10 mouse cellular contexts compared by ENCODE assay signal in genomic region chr3:131656032-131656431, GRCm38 (mm10).
"Had no signal": no experiment of that assay in that cellular context is flagged by ENCODE, and none has a peak within 500 bp of the region (broad histone marks: within the 10 kb centered on the region; RNA-seq: fewer than 3 reads in every experiment).

No protein-coding gene starts in this region.

- H3K4me1 ChIP-seq: midbrain, embryonic 12.5 days had no signal

- H3K9me3 ChIP-seq: limb, embryonic 15.5 days; midbrain, embryonic 12.5 days had no signal

- H3K4me2 ChIP-seq: limb, embryonic 15.5 days; midbrain, embryonic 12.5 days had no signal

- H3K9ac ChIP-seq: limb, embryonic 15.5 days; liver, embryonic 14.5 days; midbrain, embryonic 12.5 days had no signal

- DNase-seq: layer of hippocampus, adult 9-11 months; layer of hippocampus, postnatal 36 days; lung, adult 18-20 months; right cerebral cortex, postnatal 14 days; thymus, adult 18-20 months; thymus, postnatal 14 days had no signal

- H3K36me3 ChIP-seq: limb, embryonic 15.5 days; midbrain, embryonic 12.5 days had no signal

- H3K4me3 ChIP-seq: limb, embryonic 15.5 days; midbrain, embryonic 12.5 days had no signal

- H3K27me3 ChIP-seq: limb, embryonic 15.5 days; midbrain, embryonic 12.5 days had no signal

- H3K27ac ChIP-seq: kidney, postnatal 0 days; limb, embryonic 15.5 days; liver, embryonic 14.5 days; midbrain, embryonic 12.5 days had no signal
